Comparison of ENCODE assay signal across 17 mouse cellular contexts in the genomic region with DNA sequence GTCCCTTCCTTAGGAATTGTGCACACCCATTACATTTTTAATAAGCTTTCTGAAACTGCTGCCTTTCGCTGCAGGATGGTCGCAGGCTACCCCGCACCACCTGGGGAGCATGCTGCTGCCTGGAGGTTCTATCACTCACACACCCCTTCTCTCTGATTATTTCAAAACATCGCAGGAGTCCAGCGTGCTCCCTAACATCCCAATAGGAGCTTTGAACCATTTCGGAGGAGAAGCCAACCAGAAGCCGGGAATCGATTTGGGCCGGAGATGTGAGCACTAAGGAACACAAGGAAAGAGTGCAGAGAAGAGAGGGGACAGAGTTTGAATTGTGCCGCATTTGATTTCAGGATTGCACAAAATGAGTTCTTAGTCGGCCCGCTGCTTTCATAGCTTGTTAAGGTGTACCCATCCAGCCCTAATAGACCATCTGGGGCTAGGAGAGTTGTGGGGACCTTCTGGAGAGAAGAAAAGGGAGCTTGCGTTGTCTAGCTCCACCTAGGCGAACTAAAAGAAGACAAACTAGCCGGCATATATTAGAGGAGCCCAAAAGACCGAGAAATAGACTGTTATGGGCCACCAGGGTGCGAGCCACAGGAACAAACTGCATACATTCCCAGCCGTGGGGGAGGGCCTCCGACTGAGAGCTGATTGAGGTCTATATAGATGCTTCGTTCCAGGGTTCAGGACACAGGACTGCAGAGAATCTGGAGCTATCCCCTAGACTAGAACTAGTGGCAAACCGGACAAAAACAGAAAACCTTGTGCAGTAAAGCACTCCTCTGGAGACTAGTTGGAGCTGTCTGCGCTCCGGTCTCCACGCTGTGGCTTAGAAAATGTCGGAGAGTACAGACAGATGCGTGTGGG. TPM values are rescaled to one million over a fixed set of nuclear protein-coding genes. Genes with fewer than 3 reads are reported as not detected.
DNase-seq lines count a peak whose midpoint lies in the region; ATAC-seq and TF ChIP-seq lines count a peak whose summit lies in the region.
"Had no signal": no experiment of that assay in that cellular context is flagged by ENCODE, and none has a peak within 500 bp of the region (broad histone marks: within the 10 kb centered on the region; RNA-seq: fewer than 3 reads in every experiment).

No protein-coding gene starts in this region.

- H3K4me1 ChIP-seq in kidney, embryonic 14.5 days (ENCODE audit: control insufficient read depth, insufficient read depth, low read length), result no peaks in the 10 kb centered on the region
- H3K4me1 ChIP-seq in kidney, embryonic 16.5 days (ENCODE audit: insufficient read depth, low read length), result peaks cover 7% of the 10 kb centered on the region
- 0 out of 2 replicates have a peak, but pooled peaks cover 6% of the 10 kb centered on the region for H3K4me1 ChIP-seq in midbrain, embryonic 12.5 days
- peaks cover 3% of the 10 kb centered on the region; the same call in 1 of the 2 replicates for H3K4me1 ChIP-seq in midbrain, embryonic 15.5 days
- H3K4me1 ChIP-seq in stomach, postnatal 0 days (replicated peaks; ENCODE audit: control insufficient read depth, insufficient read depth), result no peaks in the 10 kb centered on the region
- H3K4me1 ChIP-seq: stomach, embryonic 15.5 days had no signal

- TF ChIP-seq CTCF in stomach, postnatal 0 days (IDR thresholded peaks at IDR 0.05; ENCODE audit: low read depth), result no peak

- ATAC-seq in kidney, embryonic 14.5 days (ENCODE audit: low FRiP score, low TSS enrichment), result 0 out of 2 replicates have a peak, but pooled peaks have one; percentile 17
- ATAC-seq in kidney, embryonic 16.5 days (ENCODE audit: low FRiP score, low TSS enrichment), result no peak
- ATAC-seq in midbrain, embryonic 12.5 days (ENCODE audit: low FRiP score, low read depth), result peak; percentile 23; the same call in 1 of the 2 replicates
- ATAC-seq in midbrain, embryonic 15.5 days (replicated peaks), result no peak
- no peak for ATAC-seq in stomach, postnatal 0 days (ENCODE audit: low FRiP score, low TSS enrichment)

- H3K27me3 ChIP-seq in kidney, embryonic 14.5 days (ENCODE audit: control insufficient read depth, insufficient read depth, low read length), result peaks cover 99% of the 10 kb centered on the region
- H3K27me3 ChIP-seq in kidney, embryonic 16.5 days (ENCODE audit: insufficient read depth, low read length), result peaks cover 100% of the 10 kb centered on the region
- H3K27me3 ChIP-seq in midbrain, embryonic 12.5 days, result peaks cover 100% of the 10 kb centered on the region
- peaks cover 97% of the 10 kb centered on the region for H3K27me3 ChIP-seq in midbrain, embryonic 15.5 days (replicated peaks)
- H3K27me3 ChIP-seq in stomach, postnatal 0 days (ENCODE audit: control insufficient read depth, insufficient read depth, low read length), result peaks cover 40% of the 10 kb centered on the region
- H3K27me3 ChIP-seq: CH12.LX had no signal

- H3K4me3 ChIP-seq in kidney, embryonic 14.5 days (ENCODE audit: low read length), result no peak overlapping the region
- H3K4me3 ChIP-seq in kidney, embryonic 16.5 days (ENCODE audit: low read length), result no peak overlapping the region
- no peak overlapping the region for H3K4me3 ChIP-seq in midbrain, embryonic 12.5 days
- H3K4me3 ChIP-seq in midbrain, embryonic 15.5 days, result no peak overlapping the region
- H3K4me3 ChIP-seq in stomach, postnatal 0 days (ENCODE audit: low read depth, low read length), result no peak overlapping the region
- H3K4me3 ChIP-seq: heart, embryonic 12.5 days; stomach, embryonic 15.5 days had no signal

- no peak overlapping the region for H3K9ac ChIP-seq in kidney, embryonic 14.5 days (ENCODE audit: low read depth, low read length)
- no peak overlapping the region for H3K9ac ChIP-seq in kidney, embryonic 16.5 days (replicated peaks; ENCODE audit: low read length)
- no peak overlapping the region for H3K9ac ChIP-seq in midbrain, embryonic 12.5 days (replicated peaks)
- no peak overlapping the region for H3K9ac ChIP-seq in midbrain, embryonic 15.5 days
- no peak overlapping the region for H3K9ac ChIP-seq in stomach, postnatal 0 days (ENCODE audit: low read length)
- H3K9ac ChIP-seq: heart, embryonic 12.5 days; stomach, embryonic 15.5 days had no signal

- H3K9me3 ChIP-seq in kidney, embryonic 14.5 days (ENCODE audit: control insufficient read depth, low read length), result no peaks in the 10 kb centered on the region
- H3K9me3 ChIP-seq in kidney, embryonic 16.5 days (ENCODE audit: low read length), result no peaks in the 10 kb centered on the region
- H3K9me3 ChIP-seq in midbrain, embryonic 12.5 days, result no peaks in the 10 kb centered on the region
- no peaks in the 10 kb centered on the region for H3K9me3 ChIP-seq in midbrain, embryonic 15.5 days
- no peaks in the 10 kb centered on the region for H3K9me3 ChIP-seq in stomach, postnatal 0 days (ENCODE audit: control insufficient read depth, low read length)
- H3K9me3 ChIP-seq: heart, embryonic 12.5 days; stomach, embryonic 15.5 days had no signal

- no peak for TF ChIP-seq EP300 in stomach, postnatal 0 days (optimal IDR thresholded peaks at IDR 0.05)

- no peak overlapping the region for H3K27ac ChIP-seq in kidney, embryonic 14.5 days (ENCODE audit: low read depth, low read length)
- no peak overlapping the region for H3K27ac ChIP-seq in kidney, embryonic 16.5 days (ENCODE audit: low read length)
- H3K27ac ChIP-seq in midbrain, embryonic 12.5 days (replicated peaks), result no peak overlapping the region
- no peak overlapping the region for H3K27ac ChIP-seq in midbrain, embryonic 15.5 days
- no peak overlapping the region for H3K27ac ChIP-seq in stomach, postnatal 0 days (replicated peaks)
- H3K27ac ChIP-seq: stomach, embryonic 15.5 days had no signal

- DNase-seq in embryo, embryonic 10 days (ENCODE audit: low spot score), result peak; percentile 34
- no peak for DNase-seq in embryo, embryonic 11 days
- no peak for DNase-seq in stomach, postnatal 0 days (ENCODE audit: low spot score)
- DNase-seq in left cerebral cortex, adult 8-10 months (ENCODE audit: low spot score in 2 of 2), result no peak
- DNase-seq: adrenal gland, postnatal 14 days; cerebellum, adult 8-10 months; gastrocnemius, postnatal 36 days; kidney, adult 9 months; lung, postnatal 36 days; thymus, postnatal 25 days had no signal

- no peaks in the 10 kb centered on the region for H3K36me3 ChIP-seq in kidney, embryonic 14.5 days (ENCODE audit: control insufficient read depth, insufficient read depth, low read length)
- no peaks in the 10 kb centered on the region for H3K36me3 ChIP-seq in kidney, embryonic 16.5 days (ENCODE audit: insufficient read depth, low read length)
- H3K36me3 ChIP-seq in midbrain, embryonic 12.5 days, result no peaks in the 10 kb centered on the region
- no peaks in the 10 kb centered on the region for H3K36me3 ChIP-seq in midbrain, embryonic 15.5 days (replicated peaks)
- H3K36me3 ChIP-seq in stomach, postnatal 0 days (ENCODE audit: control insufficient read depth, insufficient read depth, low read length), result no peaks in the 10 kb centered on the region
- H3K36me3 ChIP-seq: heart, embryonic 12.5 days; stomach, embryonic 15.5 days had no signal

- 1% methylated on average over 26 of the region's 26 CpGs for WGBS in kidney, embryonic 14.5 days
- 2% methylated on average over 26 of the region's 26 CpGs for WGBS in kidney, embryonic 16.5 days
- under 1% methylated on average over 26 of the region's 26 CpGs for WGBS in midbrain, embryonic 12.5 days
- WGBS in midbrain, embryonic 15.5 days, result 1% methylated on average over 26 of the region's 26 CpGs
- 6% methylated on average over 26 of the region's 26 CpGs for WGBS in stomach, postnatal 0 days

- H3K4me2 ChIP-seq in kidney, embryonic 14.5 days (replicated peaks; ENCODE audit: low read depth, low read length), result no peak overlapping the region
- no peak overlapping the region for H3K4me2 ChIP-seq in kidney, embryonic 16.5 days (replicated peaks; ENCODE audit: low read depth, low read length)
- H3K4me2 ChIP-seq in midbrain, embryonic 12.5 days (replicated peaks), result no peak overlapping the region
- H3K4me2 ChIP-seq in midbrain, embryonic 15.5 days, result no peak overlapping the region
- H3K4me2 ChIP-seq in stomach, postnatal 0 days (replicated peaks; ENCODE audit: low read depth), result 0 out of 2 replicates have a peak overlapping the region, but pooled peaks have one; percentile 11
- H3K4me2 ChIP-seq: heart, embryonic 12.5 days; stomach, embryonic 15.5 days had no signal

RNA-seq across cellular contexts. Expression of gene Hlx, which starts 12.0 kb away (rescaled TPM):
- polyA plus RNA-seq in kidney, embryonic 14.5 days (2014; fragmentation: Nextera tagmentation; extraction: Ambion mirVana), result 6.9 and 8.0 TPM in 2 replicates
- polyA plus RNA-seq in kidney, embryonic 16.5 days (2015; fragmentation: Nextera tagmentation; extraction: Ambion mirVana), result 12.8 and 13.2 TPM in 2 replicates
- polyA plus RNA-seq in midbrain, embryonic 12.5 days (2016; fragmentation: Nextera tagmentation; extraction: Ambion mirVana), result 3.5 and 5.1 TPM in 2 replicates
- 1.7 and 2.2 TPM in 2 replicates for polyA plus RNA-seq in midbrain, embryonic 15.5 days (2015; fragmentation: Nextera tagmentation; extraction: Ambion mirVana)
- polyA plus RNA-seq in stomach, postnatal 0 days (2015; fragmentation: Nextera tagmentation; extraction: Ambion mirVana), result 5.4 and 6.9 TPM in 2 replicates
- total RNA-seq in left cerebral cortex, adult 8-10 months (2022), result 1 to 10 TPM in 2 of 4 experiments, under 1 TPM in 2; 0.22 to 2.0 (median 1.1) TPM

Comparison
In these comparisons a context has a peak if more than half of its experiments do, and no peak if none do; other contexts are left out.
1. ATAC-seq: peak in kidney, embryonic 14.5 days (single experiment) and midbrain, embryonic 12.5 days (single experiment); none in kidney, embryonic 16.5 days (single experiment), midbrain, embryonic 15.5 days (single experiment) and stomach, postnatal 0 days (single experiment).